Mouse (Mus musculus) liver, adult 2 months (tissue): ENCODE measurements at regions not wholly inside any gene's neighbourhood (a gene's known extent, or its start where the extent isn't known, plus 50 kb on each side); places are given as distances from the start of the nearest gene placed in this dataset.

Source experiments
- CTCF ChIP-seq: fragments of 200-500 bp; IDR thresholded peaks from 2 replicates; pipeline ENCODE4 v1.5.1; 2011; ENCODE audit warnings: low read depth, low read length, control low read depth
- POLR2A ChIP-seq: fragments of 200-500 bp; IDR thresholded peaks from 2 replicates; pipeline ENCODE4 v1.6.1; 2011; ENCODE audit warnings: low read length, control low read depth; ENCODE audit not compliant: insufficient read depth; ENCODE audit errors: extremely low read depth

DNA sequence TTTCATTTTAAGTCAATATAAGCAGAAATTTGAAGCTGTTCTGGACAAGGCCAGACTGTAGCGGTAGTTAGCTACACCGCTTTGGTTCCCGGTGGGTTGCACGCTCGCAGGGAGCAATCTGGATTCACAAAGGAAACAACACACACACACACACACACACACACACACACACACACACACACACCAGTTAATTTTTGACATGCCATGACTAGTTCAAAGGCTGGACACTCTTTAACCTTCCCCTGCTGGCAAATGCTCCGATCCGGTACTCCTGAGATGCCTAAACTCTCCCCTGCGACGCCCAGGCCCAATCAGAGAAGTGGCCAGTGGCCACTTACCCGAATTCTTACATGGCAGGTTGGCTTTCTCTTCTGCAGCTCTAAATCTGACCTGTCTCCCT is 141.2 kb upstream of the Dnajc19 start:
- TF ChIP-seq CTCF (no peak), POLR2A (no peak)
